Mouse (Mus musculus) CD4-positive naive resting alpha-beta T cell, adult 57 days (primary cell): Measurements from ENCODE around the gene Tedc2. TPM values are rescaled to one million over a fixed set of nuclear protein-coding genes. Genes with fewer than 3 reads are reported as not detected.

Source experiments
- total RNA-seq: library from RNA; stranded (reverse); gene quantifications from one replicate; pipeline ENCODE4 v1.2.4, GENCODE M21; 2023

Gene Tedc2
- 4.6 TPM for total RNA-seq

DNA sequence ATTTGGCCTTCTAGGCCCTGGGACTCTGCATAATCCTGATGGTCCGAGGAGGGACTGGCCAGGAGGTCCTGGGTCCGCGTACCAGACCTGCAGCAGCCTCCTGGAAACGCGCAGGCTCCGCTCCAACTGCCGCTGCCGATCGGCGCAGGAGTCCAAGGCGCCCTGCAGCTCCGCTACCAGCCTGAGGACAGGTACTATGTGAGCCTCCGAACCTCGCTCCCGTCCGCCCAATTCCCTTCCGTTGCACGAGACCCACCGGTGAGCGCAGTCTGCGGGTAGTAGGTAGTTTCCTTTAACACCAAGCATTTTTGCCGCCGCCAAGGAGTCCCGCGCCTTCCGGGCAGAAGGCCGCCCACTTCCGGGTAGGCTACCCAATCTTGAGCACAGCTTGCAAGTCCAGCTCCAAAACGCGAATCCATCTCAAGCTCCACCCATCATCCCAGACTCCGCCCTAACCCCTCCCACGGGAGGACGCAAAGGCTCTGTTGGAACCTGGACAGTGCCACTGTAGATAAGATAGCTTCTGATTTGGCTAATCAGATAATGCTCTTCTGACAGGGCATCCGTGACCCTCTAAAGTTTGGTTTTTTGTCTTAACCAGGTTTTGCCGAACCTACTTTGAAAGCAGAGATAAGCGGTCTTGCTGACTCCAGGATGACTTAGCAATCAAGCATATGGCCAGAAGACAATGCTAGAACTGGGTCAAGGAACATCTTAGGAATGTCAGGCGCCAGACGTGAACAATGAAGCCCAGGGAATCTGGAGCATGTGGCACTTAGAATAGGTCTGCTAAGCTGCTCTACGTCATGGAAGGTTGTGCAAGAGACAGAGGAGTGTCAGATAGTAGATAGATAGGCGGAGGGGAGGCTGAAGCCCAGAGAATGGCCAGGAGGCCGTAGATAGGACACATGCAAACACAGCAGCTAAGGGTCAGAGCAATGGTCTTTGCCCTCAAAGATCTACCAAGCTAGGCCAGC, at the start of gene Tedc2:
Tedc2 (minus strand) TSS at position 417 of the 977 bp plus-strand sequence.

DNA sequence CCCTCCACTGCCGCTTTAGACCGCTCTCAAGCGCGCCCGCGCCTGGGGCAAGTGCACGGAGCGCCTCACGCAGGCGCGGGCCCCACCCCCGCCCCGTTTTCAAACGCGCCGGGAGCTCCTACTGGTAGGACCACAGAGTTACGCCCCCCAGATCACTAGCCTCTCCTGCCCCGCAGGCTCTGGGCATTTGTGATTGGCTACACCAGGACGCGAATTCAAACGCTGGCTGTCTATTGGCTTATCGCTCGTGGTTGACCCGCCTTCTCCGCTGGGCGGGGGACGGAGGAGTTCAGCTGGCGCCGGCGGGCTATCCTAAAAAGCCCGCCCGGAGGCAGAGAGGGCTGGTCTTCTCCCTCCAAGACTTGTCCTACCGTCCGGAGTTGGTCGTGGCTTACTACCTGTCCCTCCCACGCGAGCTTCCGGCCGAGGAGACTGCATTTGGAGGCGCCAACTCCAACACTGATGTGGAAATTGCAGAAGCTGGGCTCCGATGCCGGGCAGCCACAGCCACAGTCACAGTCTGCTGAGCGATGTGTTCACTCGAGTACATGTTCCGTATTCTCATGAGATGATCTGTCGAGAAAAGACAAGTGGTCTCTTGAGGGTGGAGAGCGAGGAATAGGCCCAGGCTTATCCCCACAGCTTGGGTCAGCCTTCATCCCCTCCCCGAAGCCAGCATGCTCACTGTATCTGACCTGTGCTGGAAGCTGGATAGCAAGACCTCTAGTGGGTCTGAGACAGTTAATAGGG, 30.8 kb upstream of the Tedc2 start, which contains the start of gene Ccnf:
Ccnf (minus strand) TSS at position 165 of the 750 bp plus-strand sequence.

DNA sequence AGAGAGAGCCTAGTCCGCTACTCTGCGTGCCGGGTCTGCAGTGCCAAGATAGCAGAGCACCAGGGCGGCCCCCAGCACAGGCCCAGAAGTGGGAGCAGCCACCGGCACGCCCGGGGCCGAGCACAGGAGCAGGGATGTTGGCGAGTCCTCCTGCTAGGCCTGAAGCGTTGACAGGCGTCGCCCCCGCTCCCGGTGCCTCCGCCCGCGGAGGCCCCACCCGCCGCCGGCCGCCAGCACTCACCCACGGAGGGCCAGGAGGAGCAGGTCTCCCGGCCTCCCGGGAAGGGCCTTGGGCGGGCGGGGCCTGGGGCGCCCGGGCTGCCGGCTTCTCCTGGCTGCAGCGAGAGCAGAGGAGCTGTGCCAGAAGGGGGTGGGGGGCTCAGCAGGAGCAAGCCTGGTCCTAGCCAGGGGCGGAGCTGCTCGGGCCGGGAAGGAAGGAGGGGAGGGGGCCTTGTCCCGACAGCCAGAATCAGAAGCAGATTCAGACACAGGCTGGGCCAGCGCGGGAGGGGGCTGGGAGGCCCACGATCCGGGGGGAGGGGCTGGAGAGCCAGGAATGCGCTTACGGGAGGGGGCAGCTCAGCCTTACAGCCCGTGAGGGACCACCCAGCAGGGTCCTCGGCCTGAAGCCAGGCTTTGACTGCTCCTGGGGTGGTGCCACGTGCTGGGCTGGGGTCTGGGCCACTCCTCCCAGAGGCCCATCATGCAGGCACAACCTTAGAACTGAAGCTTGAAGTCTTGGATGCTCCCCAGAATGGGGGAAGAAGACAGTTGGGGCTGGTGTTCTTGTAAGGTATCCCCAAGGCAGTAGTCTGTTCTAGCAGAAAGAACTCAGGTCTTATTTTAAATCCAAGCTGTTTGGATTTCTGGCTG, 11.4 kb downstream of the Tedc2 start, which contains the start of gene Ntn3:
Ntn3 (minus strand) TSS at position 489 of the 873 bp plus-strand sequence.

DNA sequence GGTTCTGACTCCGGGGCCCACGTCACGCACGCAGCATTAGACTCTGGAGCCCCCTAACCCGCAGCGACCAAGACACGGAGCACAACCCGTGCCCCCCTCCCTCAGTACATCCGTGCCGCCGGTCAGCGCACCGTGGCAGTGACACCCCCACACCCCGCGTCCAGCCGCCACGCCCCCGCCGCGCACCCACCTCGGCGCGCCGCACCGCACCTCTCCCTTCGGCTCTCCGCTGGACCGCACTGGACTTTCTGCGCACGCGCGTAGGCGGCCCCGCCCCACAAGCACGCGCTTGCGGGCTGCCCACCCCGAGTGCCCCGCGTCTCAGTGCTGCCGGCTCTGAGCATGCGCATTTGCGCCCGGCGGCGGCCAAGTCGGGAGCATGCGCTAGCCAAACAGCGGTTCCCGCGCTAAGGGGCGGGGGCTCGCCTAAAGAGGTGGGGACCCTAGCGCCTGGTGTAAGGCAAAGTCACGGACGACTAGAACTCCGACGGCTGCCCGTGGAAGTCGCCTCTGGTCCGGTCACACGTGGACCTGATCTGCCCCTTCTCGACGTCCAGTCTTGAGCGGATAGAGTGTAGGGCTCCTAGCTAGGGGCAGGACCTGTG, 15.3 kb downstream of the Tedc2 start, which contains the start of gene Tbc1d24:
Tbc1d24 (minus strand) TSS at position 279 of the 605 bp plus-strand sequence.

DNA sequence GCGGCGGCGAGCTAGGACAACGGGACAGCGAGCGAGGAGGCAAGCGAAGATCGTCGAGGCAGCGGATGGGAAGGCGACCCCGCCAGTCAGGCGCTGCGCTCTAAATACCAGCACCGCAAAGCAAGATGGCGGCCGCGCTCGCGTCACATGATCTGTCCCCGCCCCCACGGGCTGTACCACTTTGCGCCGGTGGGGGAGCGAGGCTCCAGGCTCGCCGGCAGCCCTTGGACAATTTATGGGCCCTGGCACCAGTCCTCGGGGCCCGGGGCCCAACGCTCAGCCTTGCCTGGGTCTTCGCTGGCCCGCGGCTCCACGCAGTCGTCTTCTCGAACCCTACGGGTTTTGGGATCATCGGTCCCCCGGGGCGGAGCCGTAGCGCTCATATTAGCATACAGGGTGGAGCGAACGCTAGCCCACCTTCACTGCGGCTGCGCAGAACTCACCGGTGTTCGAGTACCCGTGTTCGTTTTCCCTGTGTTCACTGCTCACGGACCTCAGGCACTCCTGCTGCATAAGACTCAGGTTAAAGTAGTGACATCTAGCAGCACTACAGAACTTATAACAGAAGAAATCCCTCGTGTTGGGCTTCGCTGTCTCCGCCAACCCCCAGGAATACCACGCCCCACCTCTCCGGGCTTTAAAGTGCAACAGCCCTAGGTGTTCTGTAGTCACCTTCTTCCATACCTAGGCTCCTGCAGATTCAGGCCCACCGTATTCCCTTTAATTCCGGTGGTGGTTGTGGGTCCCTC, 51.2 kb downstream of the Tedc2 start, which contains the start of gene Atp6v0c:
Atp6v0c (minus strand) TSS at position 386 of the 749 bp plus-strand sequence.

Other genes starting within 250 kb of the Tedc2 start
- gene Prss30, start 240.3 kb downstream of the Tedc2 start, total RNA-seq = not detected
- not detected for gene Prss22, start 222.8 kb downstream of the Tedc2 start, total RNA-seq
- not detected for gene Prss27, start 182.7 kb downstream of the Tedc2 start, total RNA-seq
- gene Kctd5, start 147.4 kb downstream of the Tedc2 start, total RNA-seq = 32.5 TPM
- 97.8 TPM for gene Pdpk1, start 69.9 kb downstream of the Tedc2 start, total RNA-seq
- gene Amdhd2, start 57.1 kb downstream of the Tedc2 start, total RNA-seq = 27.0 TPM
- gene Atp6v0c, start 51.1 kb downstream of the Tedc2 start, total RNA-seq = 171 TPM
- 1.2 TPM for gene Tbc1d24, start 15.3 kb downstream of the Tedc2 start, total RNA-seq
- gene Ntn3, start 11.3 kb downstream of the Tedc2 start, total RNA-seq = not detected
- 3.2 TPM for gene Ccnf, start 30.6 kb upstream of the Tedc2 start, total RNA-seq
- gene Abca17, start 130.2 kb upstream of the Tedc2 start, total RNA-seq = not detected
- 43.5 TPM for gene Abca3, start 131.1 kb upstream of the Tedc2 start, total RNA-seq
- 178 TPM for gene Rnps1, start 193.7 kb upstream of the Tedc2 start, total RNA-seq
- 16.9 TPM for gene Eci1, start 205.8 kb upstream of the Tedc2 start, total RNA-seq
- gene Dnase1l2, start 222.3 kb upstream of the Tedc2 start, total RNA-seq = 5.4 TPM
- 80.5 TPM for gene E4f1, start 249.5 kb upstream of the Tedc2 start, total RNA-seq
- gene Pgp, start 249.5 kb upstream of the Tedc2 start, total RNA-seq = 13.1 TPM